Mouse (Mus musculus): ENCODE data around the gene Dtx1. TPM values are rescaled to one million over a fixed set of nuclear protein-coding genes. Genes with fewer than 3 reads are reported as not detected.

Dtx1 gene
- polyA plus RNA-seq, 1 experiment from 2014 or later = 44.8 TPM

- H3K9me3 ChIP-seq (ENCODE audit: control insufficient read depth, low read length) = no peaks in the 10 kb centered on the region
- 94% methylated on average over 5 of the region's 5 CpGs for WGBS
- H3K4me2 ChIP-seq (ENCODE audit: low read length) = no peak overlapping the region
- H3K9ac ChIP-seq (ENCODE audit: low read depth, low read length) = no peak overlapping the region
- no peak overlapping the region for H3K27ac ChIP-seq (ENCODE audit: low read depth, low read length)
- H3K4me1 ChIP-seq (ENCODE audit: control insufficient read depth, insufficient read depth, low read depth, low read length) = no peaks in the 10 kb centered on the region
- H3K36me3 ChIP-seq (ENCODE audit: control insufficient read depth, insufficient read depth, low read length) = peaks cover 15% of the 10 kb centered on the region
- H3K27me3 ChIP-seq (replicated peaks; ENCODE audit: control insufficient read depth, insufficient read depth, low read length) = peaks cover 3% of the 10 kb centered on the region; the same call in 1 of the 2 replicates
- no peak overlapping the region for H3K4me3 ChIP-seq (ENCODE audit: low read length)
- no peak for ATAC-seq
Measured at GRCm38 (mm10) chr5:120687897-120688296, 23.8 kb downstream of the Dtx1 start.

DNA sequence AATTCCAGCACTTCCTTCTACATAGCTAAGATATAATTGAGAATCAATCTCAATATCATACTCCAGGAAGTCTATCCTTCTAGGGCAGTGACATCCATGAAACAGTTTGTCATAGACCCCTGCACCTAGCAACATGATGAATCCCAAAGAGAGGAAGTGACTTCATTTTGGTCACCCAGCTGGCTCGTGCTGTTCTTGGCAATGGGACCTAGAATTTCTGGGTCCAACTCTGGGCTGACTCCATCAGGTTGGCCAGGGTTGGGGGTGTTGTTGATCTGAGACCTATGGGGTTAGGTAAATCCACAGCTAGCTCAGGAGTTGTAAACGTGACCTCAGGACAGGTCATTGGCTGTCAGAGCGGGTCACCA, 24.3 kb downstream of the Dtx1 start:
- Histone ChIP-seq H3K4me3 (ENCODE audit: low read length) (no peak overlapping the region), H3K27me3 (replicated peaks; ENCODE audit: control insufficient read depth, insufficient read depth, low read length) (peaks cover 3% of the 10 kb centered on the region; the same call in 1 of the 2 replicates), H3K9me3 (ENCODE audit: control insufficient read depth, low read length) (no peaks in the 10 kb centered on the region), H3K36me3 (ENCODE audit: control insufficient read depth, insufficient read depth, low read length) (peaks cover 20% of the 10 kb centered on the region), H3K27ac (ENCODE audit: low read depth, low read length) (no peak overlapping the region), H3K4me2 (ENCODE audit: low read length) (no peak overlapping the region), H3K4me1 (ENCODE audit: control insufficient read depth, insufficient read depth, low read depth, low read length) (no peaks in the 10 kb centered on the region), H3K9ac (ENCODE audit: low read depth, low read length) (no peak overlapping the region)
- ATAC-seq = no peak
- 92% methylated on average over 3 of the region's 3 CpGs for WGBS

DNA sequence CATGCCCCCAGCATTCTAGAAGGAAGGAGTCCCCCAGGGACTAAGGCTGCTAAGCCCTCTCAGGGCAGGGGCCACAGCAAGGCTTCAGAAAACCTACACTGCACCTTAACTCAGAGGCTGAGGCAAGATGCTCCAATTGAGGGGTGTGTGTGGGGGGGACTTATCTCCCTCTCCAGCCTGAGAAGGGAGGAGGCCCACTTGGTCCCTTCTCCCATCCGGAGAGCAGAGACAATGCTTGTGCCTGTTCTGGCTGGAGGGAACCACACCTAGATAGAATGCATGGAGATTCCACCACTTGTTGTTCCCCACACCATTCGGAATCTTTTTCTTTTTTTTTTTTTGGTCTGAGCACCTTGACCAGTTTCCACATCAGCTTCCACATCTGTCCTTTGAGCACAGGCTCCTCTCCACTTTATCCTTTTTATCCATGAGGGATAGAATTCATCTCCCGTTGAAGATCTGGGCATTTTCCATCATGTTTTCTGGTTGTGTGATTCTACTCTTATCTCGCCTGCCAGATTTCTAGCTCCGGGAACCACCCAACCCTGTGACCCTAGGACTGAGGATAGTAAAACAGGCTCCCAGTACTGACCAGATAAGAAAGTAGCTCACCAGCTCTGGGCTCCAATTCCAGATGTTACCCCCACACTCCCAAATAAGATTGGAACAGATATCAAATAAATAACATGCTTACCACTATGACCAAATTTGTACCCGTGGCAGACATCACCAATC, 24.8 kb downstream of the Dtx1 start:
- H3K4me1 ChIP-seq (ENCODE audit: control insufficient read depth, insufficient read depth, low read depth, low read length) = no peaks in the 10 kb centered on the region
- WGBS = 89% methylated on average over 6 of the region's 6 CpGs
- H3K9me3 ChIP-seq (ENCODE audit: control insufficient read depth, low read length) = no peaks in the 10 kb centered on the region
- no peak overlapping the region for H3K27ac ChIP-seq (ENCODE audit: low read depth, low read length)
- peaks cover 16% of the 10 kb centered on the region for H3K36me3 ChIP-seq (ENCODE audit: control insufficient read depth, insufficient read depth, low read length)
- H3K9ac ChIP-seq (ENCODE audit: low read depth, low read length) = no peak overlapping the region
- H3K4me2 ChIP-seq (ENCODE audit: low read length) = no peak overlapping the region
- no peak overlapping the region for H3K4me3 ChIP-seq (ENCODE audit: low read length)
- ATAC-seq = no peak
- peaks cover 3% of the 10 kb centered on the region; the same call in 1 of the 2 replicates for H3K27me3 ChIP-seq (replicated peaks; ENCODE audit: control insufficient read depth, insufficient read depth, low read length)

- Histone ChIP-seq H3K9ac (ENCODE audit: low read depth, low read length) (no peak overlapping the region), H3K27me3 (replicated peaks; ENCODE audit: control insufficient read depth, insufficient read depth, low read length) (peaks cover 3% of the 10 kb centered on the region; the same call in 1 of the 2 replicates), H3K4me3 (ENCODE audit: low read length) (no peak overlapping the region), H3K4me1 (ENCODE audit: control insufficient read depth, insufficient read depth, low read depth, low read length) (peaks cover 4% of the 10 kb centered on the region), H3K27ac (ENCODE audit: low read depth, low read length) (no peak overlapping the region), H3K4me2 (ENCODE audit: low read length) (no peak overlapping the region), H3K36me3 (ENCODE audit: control insufficient read depth, insufficient read depth, low read length) (peaks cover 13% of the 10 kb centered on the region), H3K9me3 (ENCODE audit: control insufficient read depth, low read length) (no peaks in the 10 kb centered on the region)
- WGBS = 75% methylated on average over 8 of the region's 8 CpGs
- no peak for ATAC-seq
Measured at GRCm38 (mm10) chr5:120685678-120686077, 26.0 kb downstream of the Dtx1 start.

- no peak overlapping the region for H3K4me3 ChIP-seq (ENCODE audit: low read length)
- H3K36me3 ChIP-seq (ENCODE audit: control insufficient read depth, insufficient read depth, low read length) = peaks cover 12% of the 10 kb centered on the region
- no peak for ATAC-seq
Measured at GRCm38 (mm10) chr5:120682982-120683771, 28.6 kb downstream of the Dtx1 start.

GRCm38 (mm10) chr5:120680918-120681317, 30.8 kb downstream of the Dtx1 start:
- H3K9ac ChIP-seq (ENCODE audit: low read depth, low read length) = no peak overlapping the region

More at GRCm38 (mm10) chr5:120682982-120683771, 28.6 kb downstream of the Dtx1 start:
- no peak overlapping the region for H3K9ac ChIP-seq (ENCODE audit: low read depth, low read length)
- no peaks in the 10 kb centered on the region for H3K9me3 ChIP-seq (ENCODE audit: control insufficient read depth, low read length)
- WGBS = 15% methylated on average over 24 of the region's 24 CpGs
- no peak overlapping the region for H3K27ac ChIP-seq (ENCODE audit: low read depth, low read length)
- H3K4me1 ChIP-seq (ENCODE audit: control insufficient read depth, insufficient read depth, low read depth, low read length) = peaks cover 15% of the 10 kb centered on the region
- H3K27me3 ChIP-seq (replicated peaks; ENCODE audit: control insufficient read depth, insufficient read depth, low read length) = peaks cover 3% of the 10 kb centered on the region; the same call in 1 of the 2 replicates
- no peak overlapping the region for H3K4me2 ChIP-seq (ENCODE audit: low read length)

GRCm38 (mm10) chr5:120679676-120680555, 31.8 kb downstream of the Dtx1 start:
- WGBS = 1% methylated on average over 23 of the region's 24 CpGs
- Histone ChIP-seq H3K27ac (ENCODE audit: low read depth, low read length) (peak overlapping the region; percentile 91), H3K36me3 (ENCODE audit: control insufficient read depth, insufficient read depth, low read length) (peaks cover 5% of the 10 kb centered on the region; the same call in 1 of the 2 replicates), H3K4me2 (ENCODE audit: low read length) (peak overlapping the region; percentile 56), H3K4me3 (ENCODE audit: low read length) (peak overlapping the region; percentile 19; the same call in 1 of the 2 replicates), H3K9ac (ENCODE audit: low read depth, low read length) (peak overlapping the region; percentile 56), H3K27me3 (replicated peaks; ENCODE audit: control insufficient read depth, insufficient read depth, low read length) (peaks cover 3% of the 10 kb centered on the region; the same call in 1 of the 2 replicates), H3K9me3 (ENCODE audit: control insufficient read depth, low read length) (no peaks in the 10 kb centered on the region), H3K4me1 (ENCODE audit: control insufficient read depth, insufficient read depth, low read depth, low read length) (peaks cover 15% of the 10 kb centered on the region)
- peak; percentile 92 for ATAC-seq

More at GRCm38 (mm10) chr5:120680918-120681317, 30.8 kb downstream of the Dtx1 start:
- no peak for ATAC-seq
- Histone ChIP-seq H3K9me3 (ENCODE audit: control insufficient read depth, low read length) (no peaks in the 10 kb centered on the region), H3K27me3 (replicated peaks; ENCODE audit: control insufficient read depth, insufficient read depth, low read length) (peaks cover 3% of the 10 kb centered on the region; the same call in 1 of the 2 replicates), H3K4me3 (ENCODE audit: low read length) (no peak overlapping the region), H3K4me1 (ENCODE audit: control insufficient read depth, insufficient read depth, low read depth, low read length) (peaks cover 15% of the 10 kb centered on the region), H3K36me3 (ENCODE audit: control insufficient read depth, insufficient read depth, low read length) (peaks cover 12% of the 10 kb centered on the region), H3K4me2 (ENCODE audit: low read length) (no peak overlapping the region), H3K27ac (ENCODE audit: low read depth, low read length) (peak overlapping the region; percentile 76)
- 71% methylated on average over 18 of the region's 18 CpGs for WGBS

GRCm38 (mm10) chr5:120677516-120677915, 34.2 kb downstream of the Dtx1 start:
- no peak overlapping the region for H3K4me3 ChIP-seq (ENCODE audit: low read length)
- H3K27me3 ChIP-seq (replicated peaks; ENCODE audit: control insufficient read depth, insufficient read depth, low read length) = no peaks in the 10 kb centered on the region
- WGBS = 17% methylated on average over 2 of the region's 2 CpGs
- peaks cover under 1% of the 10 kb centered on the region; the same call in 1 of the 2 replicates for H3K36me3 ChIP-seq (ENCODE audit: control insufficient read depth, insufficient read depth, low read length)
- no peaks in the 10 kb centered on the region for H3K9me3 ChIP-seq (ENCODE audit: control insufficient read depth, low read length)
- H3K9ac ChIP-seq (ENCODE audit: low read depth, low read length) = no peak overlapping the region
- H3K4me2 ChIP-seq (ENCODE audit: low read length) = no peak overlapping the region
- no peak overlapping the region for H3K27ac ChIP-seq (ENCODE audit: low read depth, low read length)
- no peak for ATAC-seq
- H3K4me1 ChIP-seq (ENCODE audit: control insufficient read depth, insufficient read depth, low read depth, low read length) = peaks cover 20% of the 10 kb centered on the region
